Mouse (Mus musculus): ENCODE data around the gene St6gal1.

GRCm38 (mm10) chr16:23215241-23215900 is 9.2 kb upstream of the St6gal1 start:
- no peak for TF ChIP-seq CTCF (IDR thresholded peaks at IDR 0.05; ENCODE audit: extremely low read depth, insufficient read depth, low read length)
- TF ChIP-seq POLR2A (IDR thresholded peaks at IDR 0.05; ENCODE audit: extremely low read depth, insufficient read depth, low read length) = no peak
